8 mouse cellular contexts compared by ENCODE assay signal in the genomic region with DNA sequence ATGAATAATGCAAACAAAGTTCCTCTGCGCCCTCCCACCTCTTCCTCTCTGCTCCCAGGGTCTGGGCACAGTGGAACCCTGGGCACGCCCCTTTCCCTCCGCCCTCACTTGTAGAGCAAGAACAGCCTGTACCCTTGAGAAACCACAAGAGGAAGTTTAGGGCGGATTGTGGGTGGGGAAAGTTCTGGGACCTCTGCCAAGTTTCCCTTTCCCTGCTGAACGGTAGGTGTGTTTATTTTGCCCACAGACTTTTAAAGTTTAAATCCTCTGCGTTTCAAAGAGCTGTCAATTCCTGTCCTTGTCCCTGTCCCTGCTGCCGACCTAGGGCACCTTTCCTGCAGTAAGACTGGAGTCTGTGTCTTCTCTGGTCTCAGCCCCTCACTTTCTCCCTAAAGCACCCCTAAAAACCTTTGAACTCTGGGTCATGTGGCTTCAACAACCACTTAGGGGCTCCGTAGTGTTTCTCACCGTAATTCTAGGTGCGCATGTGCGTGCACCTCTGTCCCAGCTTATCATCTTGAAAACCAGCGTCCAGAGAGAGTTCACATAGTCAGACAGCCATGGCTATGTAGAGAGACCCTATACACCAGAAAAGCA. TPM values are rescaled to one million over a fixed set of nuclear protein-coding genes. Genes with fewer than 3 reads are reported as not detected.
DNase-seq lines count a peak whose midpoint lies in the region; ATAC-seq and TF ChIP-seq lines count a peak whose summit lies in the region.

No protein-coding gene starts in this region.

- DNase-seq in forebrain, postnatal 0 days: peak; percentile 30
- no peak for DNase-seq in forebrain, embryonic 11.5 days (ENCODE audit: low spot score)
- DNase-seq in heart, adult 8-10 months (ENCODE audit: low spot score): peak; percentile 99
- DNase-seq in thymus, postnatal 10 days (ENCODE audit: low spot score in 2 of 2): peak; percentile 94 to 97

- no peak overlapping the region for H3K4me2 ChIP-seq in forebrain, postnatal 0 days (ENCODE audit: low read depth)
- H3K4me2 ChIP-seq in forebrain, embryonic 11.5 days (ENCODE audit: low read depth, low read length, severe bottlenecking): no peak overlapping the region
- H3K4me2 ChIP-seq in kidney, embryonic 15.5 days: peak overlapping the region; percentile 53
- H3K4me2 ChIP-seq in limb, embryonic 15.5 days: peak overlapping the region; percentile 44
- 0 out of 2 replicates have a peak overlapping the region, but pooled peaks have one; percentile 6 for H3K4me2 ChIP-seq in neural tube, embryonic 14.5 days (ENCODE audit: low read depth, low read length)

- H3K9me3 ChIP-seq in forebrain, postnatal 0 days (ENCODE audit: low read length): no peaks in the 10 kb centered on the region
- H3K9me3 ChIP-seq in forebrain, embryonic 11.5 days (ENCODE audit: control insufficient read depth, low read length): no peaks in the 10 kb centered on the region
- no peaks in the 10 kb centered on the region for H3K9me3 ChIP-seq in kidney, embryonic 15.5 days (replicated peaks)
- no peaks in the 10 kb centered on the region for H3K9me3 ChIP-seq in limb, embryonic 15.5 days
- H3K9me3 ChIP-seq in neural tube, embryonic 14.5 days (ENCODE audit: control insufficient read depth, low read length): no peaks in the 10 kb centered on the region

- no peak overlapping the region for H3K9ac ChIP-seq in forebrain, postnatal 0 days
- H3K9ac ChIP-seq in forebrain, embryonic 11.5 days (ENCODE audit: low read length): no peak overlapping the region
- H3K9ac ChIP-seq in kidney, embryonic 15.5 days: 0 out of 2 replicates have a peak overlapping the region, but pooled peaks have one; percentile 5
- H3K9ac ChIP-seq in limb, embryonic 15.5 days: no peak overlapping the region
- no peak overlapping the region for H3K9ac ChIP-seq in neural tube, embryonic 14.5 days (replicated peaks; ENCODE audit: low read depth, low read length)

- WGBS in forebrain, postnatal 0 days: 45% methylated on average over 12 of the region's 12 CpGs
- WGBS in forebrain, embryonic 11.5 days: 68% methylated on average over 12 of the region's 12 CpGs
- 22% methylated on average over 12 of the region's 12 CpGs for WGBS in kidney, embryonic 15.5 days
- 17% methylated on average over 12 of the region's 12 CpGs for WGBS in limb, embryonic 15.5 days
- 52% methylated on average over 12 of the region's 12 CpGs for WGBS in neural tube, embryonic 14.5 days

- no peaks in the 10 kb centered on the region for H3K36me3 ChIP-seq in forebrain, postnatal 0 days (ENCODE audit: insufficient read depth)
- no peaks in the 10 kb centered on the region for H3K36me3 ChIP-seq in forebrain, embryonic 11.5 days (ENCODE audit: control insufficient read depth, insufficient read depth, low read length)
- no peaks in the 10 kb centered on the region for H3K36me3 ChIP-seq in kidney, embryonic 15.5 days
- no peaks in the 10 kb centered on the region for H3K36me3 ChIP-seq in limb, embryonic 15.5 days
- no peaks in the 10 kb centered on the region for H3K36me3 ChIP-seq in neural tube, embryonic 14.5 days (ENCODE audit: control insufficient read depth, insufficient read depth, low read length)

- 0 out of 2 replicates have a peak, but pooled peaks cover 5% of the 10 kb centered on the region for H3K4me1 ChIP-seq in forebrain, postnatal 0 days (ENCODE audit: insufficient read depth)
- H3K4me1 ChIP-seq in forebrain, embryonic 11.5 days (replicated peaks; ENCODE audit: control insufficient read depth, insufficient read depth, low read length): peaks cover 13% of the 10 kb centered on the region
- peaks cover 61% of the 10 kb centered on the region for H3K4me1 ChIP-seq in kidney, embryonic 15.5 days
- H3K4me1 ChIP-seq in limb, embryonic 15.5 days: peaks cover 50% of the 10 kb centered on the region
- H3K4me1 ChIP-seq in neural tube, embryonic 14.5 days (ENCODE audit: control insufficient read depth, insufficient read depth, low read length): peaks cover 5% of the 10 kb centered on the region; the same call in 1 of the 2 replicates

- no peak overlapping the region for H3K4me3 ChIP-seq in forebrain, postnatal 0 days (ENCODE audit: low read depth, low read length)
- no peak overlapping the region for H3K4me3 ChIP-seq in forebrain, embryonic 11.5 days (ENCODE audit: low read depth, low read length)
- peak overlapping the region; percentile 29 for H3K4me3 ChIP-seq in kidney, embryonic 15.5 days (replicated peaks)
- peak overlapping the region; percentile 23 for H3K4me3 ChIP-seq in limb, embryonic 15.5 days
- H3K4me3 ChIP-seq in neural tube, embryonic 14.5 days (ENCODE audit: low read depth, low read length): no peak overlapping the region

- ATAC-seq in forebrain, postnatal 0 days: no peak
- no peak for ATAC-seq in forebrain, embryonic 11.5 days (replicated peaks; ENCODE audit: low FRiP score)
- ATAC-seq in common myeloid progenitor, adult 5-6 weeks (replicated peaks; ENCODE audit: low read depth, poor library complexity, severe bottlenecking): peak; percentile 70
- peak; percentile 64 for ATAC-seq in kidney, embryonic 15.5 days (replicated peaks; ENCODE audit: low FRiP score)
- peak; percentile 76; the same call in 1 of the 2 replicates for ATAC-seq in limb, embryonic 15.5 days (ENCODE audit: insufficient number of reproducible peaks, low FRiP score, low TSS enrichment, low read depth)
- no peak for ATAC-seq in neural tube, embryonic 14.5 days (ENCODE audit: low read depth)

- no peak for TF ChIP-seq CTCF in forebrain, postnatal 0 days (IDR thresholded peaks at IDR 0.05; ENCODE audit: low read depth)

- H3K27me3 ChIP-seq in forebrain, postnatal 0 days (ENCODE audit: insufficient read depth, low read length): no peaks in the 10 kb centered on the region
- H3K27me3 ChIP-seq in forebrain, embryonic 11.5 days (ENCODE audit: control insufficient read depth, insufficient read depth, low read length): no peaks in the 10 kb centered on the region
- H3K27me3 ChIP-seq in kidney, embryonic 15.5 days: no peaks in the 10 kb centered on the region
- H3K27me3 ChIP-seq in limb, embryonic 15.5 days: no peaks in the 10 kb centered on the region
- no peaks in the 10 kb centered on the region for H3K27me3 ChIP-seq in neural tube, embryonic 14.5 days (ENCODE audit: control insufficient read depth, insufficient read depth, low read length)

- peak overlapping the region; percentile 36; the same call in 1 of the 2 replicates for H3K27ac ChIP-seq in forebrain, postnatal 0 days (ENCODE audit: low read depth, low read length)
- H3K27ac ChIP-seq in forebrain, embryonic 11.5 days (ENCODE audit: low read depth, low read length): no peak overlapping the region
- peak overlapping the region; percentile 88 for H3K27ac ChIP-seq in kidney, embryonic 15.5 days
- H3K27ac ChIP-seq in limb, embryonic 15.5 days: peak overlapping the region; percentile 92
- H3K27ac ChIP-seq in neural tube, embryonic 14.5 days (ENCODE audit: low read depth, low read length): no peak overlapping the region

RNA-seq across cellular contexts. Expression of a gene that starts 3.3 kb away (rescaled TPM):
- total RNA-seq in forebrain, postnatal 0 days (2014; rRNA removed): 26.3 and 42.6 TPM in 2 replicates
- 54.0 and 59.6 TPM in 2 replicates for polyA plus RNA-seq in forebrain, postnatal 0 days (2015; fragmentation: Nextera tagmentation; extraction: Ambion mirVana)
- polyA plus RNA-seq in forebrain, embryonic 11.5 days (2014; fragmentation: Nextera tagmentation; extraction: Ambion mirVana): 253 and 286 TPM in 2 replicates
- total RNA-seq in common myeloid progenitor, adult 5-6 weeks (2017): 45.1 and 61.9 TPM in 2 replicates
- total RNA-seq in heart, adult 8-10 months (2022): 10 to 100 TPM; 74.4 to 82.2 (median 75.2) TPM
- 272 and 294 TPM in 2 replicates for polyA plus RNA-seq in kidney, embryonic 15.5 days (2015; fragmentation: Nextera tagmentation; extraction: Ambion mirVana)
- polyA plus RNA-seq in limb, embryonic 15.5 days (2015; fragmentation: Nextera tagmentation; extraction: Ambion mirVana): 499 and 569 TPM in 2 replicates
- polyA plus RNA-seq in neural tube, embryonic 14.5 days (2014; fragmentation: Nextera tagmentation; extraction: Ambion mirVana): 49.1 and 72.4 TPM in 2 replicates

RNA-seq across cellular contexts. Expression of a gene that starts 6.0 kb away (rescaled TPM):
- 17.4 and 17.9 TPM in 2 replicates for total RNA-seq in forebrain, postnatal 0 days (2014; rRNA removed)
- polyA plus RNA-seq in forebrain, postnatal 0 days (2015; fragmentation: Nextera tagmentation; extraction: Ambion mirVana): 8.8 and 10.8 TPM in 2 replicates
- polyA plus RNA-seq in forebrain, embryonic 11.5 days (2014; fragmentation: Nextera tagmentation; extraction: Ambion mirVana): 29.6 and 32.2 TPM in 2 replicates
- total RNA-seq in common myeloid progenitor, adult 5-6 weeks (2017): 45.2 and 64.5 TPM in 2 replicates
- total RNA-seq in heart, adult 8-10 months (2022): 10 to 100 TPM in 2 of 4 experiments, 1 to 10 TPM in 2; 9.1 to 12.5 (median 10.4) TPM
- polyA plus RNA-seq in kidney, embryonic 15.5 days (2015; fragmentation: Nextera tagmentation; extraction: Ambion mirVana): 32.2 and 37.0 TPM in 2 replicates
- 28.2 and 28.9 TPM in 2 replicates for polyA plus RNA-seq in limb, embryonic 15.5 days (2015; fragmentation: Nextera tagmentation; extraction: Ambion mirVana)
- polyA plus RNA-seq in neural tube, embryonic 14.5 days (2014; fragmentation: Nextera tagmentation; extraction: Ambion mirVana): 16.4 and 17.1 TPM in 2 replicates

Comparison
In these comparisons a context has a peak if more than half of its experiments do, and no peak if none do; other contexts are left out.
1. H3K27ac ChIP-seq: peak in forebrain, postnatal 0 days (single experiment), kidney, embryonic 15.5 days (single experiment) and limb, embryonic 15.5 days (single experiment); none in forebrain, embryonic 11.5 days (single experiment) and neural tube, embryonic 14.5 days (single experiment).
2. ATAC-seq: peak in common myeloid progenitor, adult 5-6 weeks (single experiment), kidney, embryonic 15.5 days (single experiment) and limb, embryonic 15.5 days (single experiment); none in forebrain, postnatal 0 days (single experiment), forebrain, embryonic 11.5 days (single experiment) and neural tube, embryonic 14.5 days (single experiment).
3. H3K4me2 ChIP-seq: peak in kidney, embryonic 15.5 days (single experiment), limb, embryonic 15.5 days (single experiment) and neural tube, embryonic 14.5 days (single experiment); none in forebrain, postnatal 0 days (single experiment) and forebrain, embryonic 11.5 days (single experiment).
4. H3K4me3 ChIP-seq: peak in kidney, embryonic 15.5 days (single experiment) and limb, embryonic 15.5 days (single experiment); none in forebrain, postnatal 0 days (single experiment), forebrain, embryonic 11.5 days (single experiment) and neural tube, embryonic 14.5 days (single experiment).